Mouse (Mus musculus) kidney, adult 2 months (tissue): Measurements from ENCODE around the gene Ngp. TPM values are rescaled to one million over a fixed set of nuclear protein-coding genes. Genes with fewer than 3 reads are reported as not detected.

ENCODE experiments used
- DNase-seq: peaks from one replicate; pipeline ENCODE4 v3.0.0; 2021
- H3K27ac ChIP-seq: fragments of 200-500 bp; 2 replicates; pipeline ENCODE4 v1.5.1; 2012; ENCODE audit warnings: low read depth, low read length, control low read depth, inconsistent platforms; ENCODE audit not compliant: insufficient read depth
- H3K27me3 ChIP-seq: fragments of 200-500 bp; replicated peaks from 2 replicates; pipeline ENCODE4 v1.6.1; 2012; ENCODE audit warnings: mild to moderate bottlenecking, moderate library complexity, low read length, inconsistent platforms; ENCODE audit not compliant: control insufficient read depth, insufficient read depth
- H3K36me3 ChIP-seq: fragments of 200-500 bp; 2 replicates; pipeline ENCODE4 v1.6.1; 2012; ENCODE audit warnings: mild to moderate bottlenecking, moderate library complexity, low read length, inconsistent platforms; ENCODE audit not compliant: control insufficient read depth, insufficient read depth
- H3K4me1 ChIP-seq: fragments of 200-500 bp; 2 replicates; pipeline ENCODE4 v1.6.1; 2011; ENCODE audit warnings: low read length; ENCODE audit not compliant: control insufficient read depth, insufficient read depth
- H3K4me3 ChIP-seq: fragments of 200-500 bp; 2 replicates; pipeline ENCODE4 v1.5.1; 2011; ENCODE audit warnings: mild to moderate bottlenecking, low read depth, low read length, control low read depth; ENCODE audit not compliant: insufficient read depth
- CTCF ChIP-seq: fragments of 200-500 bp; conservative IDR thresholded peaks from 2 replicates; pipeline ENCODE4 v1.5.1; 2011; ENCODE audit warnings: low read depth, mild to moderate bottlenecking, control low read depth, low read length, moderate library complexity, mixed read lengths; ENCODE audit not compliant: insufficient read depth, insufficient read length
- POLR2A ChIP-seq: fragments of 200-500 bp; IDR thresholded peaks from one replicate; pipeline ENCODE4 v1.6.1; 2011; ENCODE audit warnings: low read depth, low read length, control low read depth
- WGBS: fragments of 180-500 bp; shearing (Covaris S2); methylation state at CpG from one replicate; pipeline ENCODE4 v1.1.7; 2018; 5-methylcytosine and 5-hydroxymethylcytosine counted together
- polyA plus RNA-seq: library from polyadenylated mRNA; depleted of rRNA; stranded (reverse); fragments of >200 nt; gene quantifications from 2 replicates; pipeline ENCODE4 v1.2.3, GENCODE M21; 2012

The Ngp gene
- polyA plus RNA-seq, 1 experiment: 0.17 TPM

- no peak overlapping the region for H3K4me3 ChIP-seq
- H3K27me3 ChIP-seq: no peaks in the 10 kb centered on the region
- 95% methylated on average over 11 of the region's 11 CpGs for WGBS
- H3K4me1 ChIP-seq: no peaks in the 10 kb centered on the region
- TF ChIP-seq CTCF: no peak
- no peak for TF ChIP-seq POLR2A
- no peak overlapping the region for H3K27ac ChIP-seq
- H3K36me3 ChIP-seq: peaks cover 1% of the 10 kb centered on the region; the same call in 1 of the 2 replicates
- DNase-seq: no peak
These were observed 16.5 kb downstream of the Ngp start for GRCm38 (mm10) chr9:110436041-110436440.

GRCm38 (mm10) chr9:110440049-110440448, 20.5 kb downstream of the Ngp start:
- no peaks in the 10 kb centered on the region for H3K27me3 ChIP-seq
- no peak overlapping the region for H3K4me3 ChIP-seq
- no peak for DNase-seq
- no peak overlapping the region for H3K27ac ChIP-seq
- H3K4me1 ChIP-seq: no peaks in the 10 kb centered on the region
- WGBS: 44% methylated on average over 5 of the region's 5 CpGs
- no peak for TF ChIP-seq CTCF
- no peak for TF ChIP-seq POLR2A
- H3K36me3 ChIP-seq: no peaks in the 10 kb centered on the region

- no peak for DNase-seq
- Histone ChIP-seq H3K27ac (no peak overlapping the region), H3K36me3 (no peaks in the 10 kb centered on the region), H3K4me1 (no peaks in the 10 kb centered on the region), H3K4me3 (no peak overlapping the region), H3K27me3 (no peaks in the 10 kb centered on the region)
- TF ChIP-seq CTCF: no peak
- TF ChIP-seq POLR2A: no peak
- WGBS: 92% methylated on average over 6 of the region's 6 CpGs
These were observed 21.0 kb downstream of the Ngp start for GRCm38 (mm10) chr9:110440559-110440958.

GRCm38 (mm10) chr9:110448356-110448755, 28.8 kb downstream of the Ngp start:
- Histone ChIP-seq H3K27ac (no peak overlapping the region), H3K4me1 (no peaks in the 10 kb centered on the region), H3K27me3 (no peaks in the 10 kb centered on the region), H3K4me3 (no peak overlapping the region), H3K36me3 (no peaks in the 10 kb centered on the region)
- TF ChIP-seq POLR2A (no peak), CTCF (no peak)
- DNase-seq: no peak
- 84% methylated on average over 15 of the region's 15 CpGs for WGBS

- Histone ChIP-seq H3K4me1 (no peaks in the 10 kb centered on the region), H3K36me3 (no peaks in the 10 kb centered on the region), H3K27ac (no peak overlapping the region), H3K4me3 (no peak overlapping the region), H3K27me3 (no peaks in the 10 kb centered on the region)
- no peak for TF ChIP-seq POLR2A
- TF ChIP-seq CTCF: peak; percentile 80
- WGBS: 23% methylated on average over 11 of the region's 11 CpGs
- DNase-seq: peak; percentile 80
These were observed 29.5 kb downstream of the Ngp start for GRCm38 (mm10) chr9:110448857-110449617.

- no peaks in the 10 kb centered on the region for H3K4me1 ChIP-seq
- H3K36me3 ChIP-seq: no peaks in the 10 kb centered on the region
- H3K27ac ChIP-seq: no peak overlapping the region
- TF ChIP-seq CTCF (no peak), POLR2A (no peak)
- 69% methylated on average over 3 of the region's 3 CpGs for WGBS
- no peak for DNase-seq
- H3K4me3 ChIP-seq: no peak overlapping the region
- no peaks in the 10 kb centered on the region for H3K27me3 ChIP-seq
These were observed 33.0 kb downstream of the Ngp start for GRCm38 (mm10) chr9:110452523-110452922.

- no peak for DNase-seq
- Histone ChIP-seq H3K4me3 (no peak overlapping the region), H3K27ac (no peak overlapping the region), H3K36me3 (no peaks in the 10 kb centered on the region), H3K27me3 (no peaks in the 10 kb centered on the region), H3K4me1 (no peaks in the 10 kb centered on the region)
- 92% methylated on average over 3 of the region's 3 CpGs for WGBS
- TF ChIP-seq POLR2A (no peak), CTCF (no peak)
These were observed 38.4 kb downstream of the Ngp start for GRCm38 (mm10) chr9:110457926-110458325.
